Mouse (Mus musculus) left cerebral cortex, adult 11 months (tissue): ENCODE data around the gene Aldh4a1.
A peak's percentile ranks its signal among the peaks of the same experiment; 100 is the strongest.

Experiments
- DNase-seq: peaks from one replicate; pipeline ENCODE4 v3.0.0; 2022; ENCODE audit warnings: low spot score

Gene Aldh4a1

GRCm38 (mm10) chr4:139623434-139624115, 909 bp downstream of the Aldh4a1 start:
- no peak for DNase-seq

GRCm38 (mm10) chr4:139624116-139624489, 1.4 kb downstream of the Aldh4a1 start:
- DNase-seq: no peak

GRCm38 (mm10) chr4:139624706-139625105, 2.0 kb downstream of the Aldh4a1 start:
- DNase-seq: no peak

- DNase-seq: no peak
These were observed 4.7 kb downstream of the Aldh4a1 start for GRCm38 (mm10) chr4:139627361-139627760.

GRCm38 (mm10) chr4:139630171-139630570, 7.5 kb downstream of the Aldh4a1 start:
- DNase-seq: no peak

- DNase-seq: no peak
These were observed 8.5 kb downstream of the Aldh4a1 start for GRCm38 (mm10) chr4:139631141-139631540.

- DNase-seq: no peak
These were observed 9.0 kb downstream of the Aldh4a1 start for GRCm38 (mm10) chr4:139631569-139632253.

GRCm38 (mm10) chr4:139632254-139632580, 9.6 kb downstream of the Aldh4a1 start:
- DNase-seq: no peak

GRCm38 (mm10) chr4:139636373-139636772, 13.7 kb downstream of the Aldh4a1 start:
- no peak for DNase-seq

- DNase-seq: no peak
These were observed 15.2 kb downstream of the Aldh4a1 start for GRCm38 (mm10) chr4:139637847-139638246.

GRCm38 (mm10) chr4:139638356-139638755, 15.7 kb downstream of the Aldh4a1 start:
- DNase-seq: no peak

- DNase-seq: no peak
These were observed 17.1 kb downstream of the Aldh4a1 start for GRCm38 (mm10) chr4:139639801-139640200.

- no peak for DNase-seq
These were observed 17.7 kb downstream of the Aldh4a1 start for GRCm38 (mm10) chr4:139640333-139640732.

- DNase-seq: no peak
These were observed 18.1 kb downstream of the Aldh4a1 start for GRCm38 (mm10) chr4:139640775-139641174.

GRCm38 (mm10) chr4:139641829-139642425, 19.3 kb downstream of the Aldh4a1 start:
- DNase-seq: no peak

GRCm38 (mm10) chr4:139643972-139644371, 21.3 kb downstream of the Aldh4a1 start:
- DNase-seq: peak; percentile 47

- DNase-seq: no peak
These were observed 24.2 kb downstream of the Aldh4a1 start for GRCm38 (mm10) chr4:139646916-139647315.

GRCm38 (mm10) chr4:139650086-139650743, 27.5 kb downstream of the Aldh4a1 start:
- DNase-seq: no peak

GRCm38 (mm10) chr4:139650907-139651306, 28.2 kb downstream of the Aldh4a1 start:
- no peak for DNase-seq

GRCm38 (mm10) chr4:139653238-139653637, 30.6 kb downstream of the Aldh4a1 start, which contains the start of gene Tas1r2:
Tas1r2 (plus strand) TSS chr4:139653538.
- DNase-seq: no peak

- DNase-seq: no peak
These were observed 39.2 kb downstream of the Aldh4a1 start for GRCm38 (mm10) chr4:139661897-139662296.

- no peak for DNase-seq
These were observed 45.0 kb downstream of the Aldh4a1 start for GRCm38 (mm10) chr4:139667632-139668031.

GRCm38 (mm10) chr4:139669847-139670246, 47.2 kb downstream of the Aldh4a1 start:
- peak; percentile 31 for DNase-seq
